8 mouse cellular contexts compared by ENCODE assay signal in the genomic region with DNA sequence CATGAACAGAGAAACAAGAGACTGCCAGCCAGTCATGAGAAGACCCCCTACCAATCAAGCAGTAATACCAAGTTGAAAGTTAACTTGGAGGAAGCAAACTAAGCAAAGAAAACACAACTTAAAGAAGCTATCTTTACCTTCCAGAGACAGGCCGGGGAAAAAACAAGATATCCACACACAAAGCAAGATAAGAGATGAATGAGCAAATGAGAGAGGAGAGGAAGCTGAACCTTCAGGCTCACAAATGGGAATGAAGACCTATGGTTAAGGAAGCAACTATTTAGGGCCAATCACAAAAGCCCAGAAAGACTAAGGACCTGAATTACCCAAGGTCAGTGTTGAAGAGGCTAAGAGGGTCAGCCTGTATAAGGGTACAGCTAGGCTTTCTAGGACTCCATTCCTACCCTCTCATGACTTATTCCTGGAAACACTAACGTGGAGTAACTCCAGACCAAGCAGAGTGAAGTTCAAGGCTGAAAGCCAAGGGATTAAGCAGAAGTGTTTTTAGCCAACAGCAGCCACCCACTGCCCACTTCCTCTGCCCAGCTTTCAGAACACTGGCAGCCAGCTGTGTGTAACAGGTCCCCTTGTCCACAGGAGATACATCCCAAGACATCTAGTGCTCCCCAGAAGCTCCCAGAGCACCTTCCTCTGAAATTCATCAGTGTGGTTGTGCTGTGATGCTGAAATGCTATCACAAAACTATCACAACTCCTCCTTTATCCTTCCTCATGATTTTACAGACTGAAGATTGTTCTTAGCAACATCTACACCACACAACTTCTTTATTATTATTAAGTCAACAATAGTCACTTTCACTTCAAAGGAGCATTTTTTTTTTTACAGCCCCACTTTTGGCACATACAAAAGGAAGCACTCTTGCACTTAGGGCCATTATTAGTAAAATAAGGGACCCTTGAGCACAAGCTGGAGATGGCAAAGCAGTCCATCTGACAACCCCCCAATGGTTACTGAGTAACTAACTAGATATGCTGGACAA. TPM values are rescaled to one million over a fixed set of nuclear protein-coding genes. Genes with fewer than 3 reads are reported as not detected.
DNase-seq lines count a peak whose midpoint lies in the region; ATAC-seq and TF ChIP-seq lines count a peak whose summit lies in the region.

No protein-coding gene starts in this region.

- WGBS in kidney, postnatal 0 days = 52% methylated on average over 2 of the region's 2 CpGs
- 81% methylated on average over 2 of the region's 2 CpGs for WGBS in kidney, embryonic 14.5 days
- 8% methylated on average over 2 of the region's 2 CpGs for WGBS in heart, embryonic 13.5 days

- H3K4me1 ChIP-seq in kidney, postnatal 0 days (replicated peaks; ENCODE audit: insufficient read depth, low read length) = 0 out of 2 replicates have a peak, but pooled peaks cover 12% of the 10 kb centered on the region
- peaks cover 21% of the 10 kb centered on the region for H3K4me1 ChIP-seq in kidney, embryonic 14.5 days (ENCODE audit: control insufficient read depth, insufficient read depth, low read length)
- peaks cover 48% of the 10 kb centered on the region for H3K4me1 ChIP-seq in heart, embryonic 13.5 days

- no peaks in the 10 kb centered on the region for H3K27me3 ChIP-seq in kidney, postnatal 0 days (ENCODE audit: insufficient read depth, low read length)
- no peaks in the 10 kb centered on the region for H3K27me3 ChIP-seq in kidney, embryonic 14.5 days (ENCODE audit: control insufficient read depth, insufficient read depth, low read length)
- no peaks in the 10 kb centered on the region for H3K27me3 ChIP-seq in heart, embryonic 13.5 days (replicated peaks)

- intact Hi-C loops in left cerebral cortex, postnatal 14 days (cut with DNase I) = loop anchor here (5.0 kb wide), 1 partner anchor 36 kb away; the partner anchor contains the start of gene Rpl5

- no peak overlapping the region for H3K27ac ChIP-seq in kidney, postnatal 0 days
- no peak overlapping the region for H3K27ac ChIP-seq in kidney, embryonic 14.5 days (ENCODE audit: low read depth, low read length)
- peak overlapping the region; percentile 59 for H3K27ac ChIP-seq in heart, embryonic 13.5 days (replicated peaks)

- H3K4me2 ChIP-seq in kidney, postnatal 0 days (ENCODE audit: low read length) = peak overlapping the region; percentile 19; the same call in 1 of the 2 replicates
- H3K4me2 ChIP-seq in kidney, embryonic 14.5 days (replicated peaks; ENCODE audit: low read depth, low read length) = no peak overlapping the region
- H3K4me2 ChIP-seq in heart, embryonic 13.5 days = peak overlapping the region; percentile 74

- ATAC-seq in kidney, postnatal 0 days (replicated peaks; ENCODE audit: low FRiP score, low read depth) = no peak
- no peak for ATAC-seq in kidney, embryonic 14.5 days (ENCODE audit: low FRiP score, low TSS enrichment)
- ATAC-seq in heart, embryonic 13.5 days (ENCODE audit: extremely low read depth, insufficient number of reproducible peaks, low FRiP score, low TSS enrichment) = no peak
- peak; percentile 75 for ATAC-seq in megakaryocyte, adult 5-6 weeks (ENCODE audit: poor library complexity, severe bottlenecking)

- H3K4me3 ChIP-seq in kidney, postnatal 0 days (replicated peaks; ENCODE audit: low read depth, low read length) = no peak overlapping the region
- no peak overlapping the region for H3K4me3 ChIP-seq in kidney, embryonic 14.5 days (ENCODE audit: low read length)
- peak overlapping the region; percentile 82 for H3K4me3 ChIP-seq in heart, embryonic 13.5 days

- no peaks in the 10 kb centered on the region for H3K9me3 ChIP-seq in kidney, postnatal 0 days (replicated peaks; ENCODE audit: low read length)
- H3K9me3 ChIP-seq in kidney, embryonic 14.5 days (ENCODE audit: control insufficient read depth, low read length) = no peaks in the 10 kb centered on the region
- H3K9me3 ChIP-seq in heart, embryonic 13.5 days = no peaks in the 10 kb centered on the region

- no peak overlapping the region for H3K9ac ChIP-seq in kidney, postnatal 0 days (ENCODE audit: low read depth, low read length)
- H3K9ac ChIP-seq in kidney, embryonic 14.5 days (ENCODE audit: low read depth, low read length) = no peak overlapping the region
- H3K9ac ChIP-seq in heart, embryonic 13.5 days = peak overlapping the region; percentile 19

- DNase-seq in kidney, postnatal 0 days (ENCODE audit: low spot score) = no peak
- DNase-seq in c-Kit-positive CD71-positive TER-119-negative erythroid progenitor cells, embryonic 14.5 days (ENCODE audit: low read depth) = peak; percentile 53
- DNase-seq in left cerebral cortex, postnatal 14 days (ENCODE audit: low spot score in 2 of 2) = no peak
- DNase-seq in cerebellum, adult 9-11 months = no peak
- DNase-seq in ovary, postnatal 36 days (ENCODE audit: low spot score) = no peak

- H3K36me3 ChIP-seq in kidney, postnatal 0 days (ENCODE audit: insufficient read depth, low read length) = no peaks in the 10 kb centered on the region
- H3K36me3 ChIP-seq in kidney, embryonic 14.5 days (ENCODE audit: control insufficient read depth, insufficient read depth, low read length) = no peaks in the 10 kb centered on the region
- H3K36me3 ChIP-seq in heart, embryonic 13.5 days = no peaks in the 10 kb centered on the region

- TF ChIP-seq CTCF in kidney, postnatal 0 days (IDR thresholded peaks at IDR 0.05; ENCODE audit: low read depth) = no peak

RNA-seq across cellular contexts. Expression of gene Evi5, which starts 8.5 kb away (rescaled TPM):
- polyA plus RNA-seq in kidney, postnatal 0 days (2015; fragmentation: Nextera tagmentation; extraction: Ambion mirVana) = 84.3 and 88.8 TPM in 2 replicates
- polyA plus RNA-seq in kidney, embryonic 14.5 days (2014; fragmentation: Nextera tagmentation; extraction: Ambion mirVana) = 65.6 and 74.6 TPM in 2 replicates
- 45.7 and 49.0 TPM in 2 replicates for polyA plus RNA-seq in heart, embryonic 13.5 days (2015; fragmentation: Nextera tagmentation; extraction: Ambion mirVana)
- 53.0 and 55.2 TPM in 2 replicates for total RNA-seq in megakaryocyte, adult 5-6 weeks (2015)
- total RNA-seq in megakaryocyte, adult 5-6 weeks (2017) = 43.8 and 44.6 TPM in 2 replicates
- total RNA-seq in left cerebral cortex, postnatal 14 days (2021) = 10 to 100 TPM; 65.6 to 73.0 TPM

RNA-seq across cellular contexts. Expression of gene Rpl5, which starts 33.9 kb away (rescaled TPM):
- 66.8 and 70.4 TPM in 2 replicates for polyA plus RNA-seq in kidney, postnatal 0 days (2015; fragmentation: Nextera tagmentation; extraction: Ambion mirVana)
- polyA plus RNA-seq in kidney, embryonic 14.5 days (2014; fragmentation: Nextera tagmentation; extraction: Ambion mirVana) = 85.7 and 92.5 TPM in 2 replicates
- polyA plus RNA-seq in heart, embryonic 13.5 days (2015; fragmentation: Nextera tagmentation; extraction: Ambion mirVana) = 49.9 and 50.8 TPM in 2 replicates
- 281 and 294 TPM in 2 replicates for total RNA-seq in megakaryocyte, adult 5-6 weeks (2015)
- total RNA-seq in megakaryocyte, adult 5-6 weeks (2017) = 116 and 124 TPM in 2 replicates
- total RNA-seq in left cerebral cortex, postnatal 14 days (2021) = 10 to 100 TPM; 82.2 to 89.6 TPM

RNA-seq across cellular contexts. Expression of gene Ube2d2b, which starts 36.5 kb away (rescaled TPM):
- polyA plus RNA-seq in kidney, postnatal 0 days (2015; fragmentation: Nextera tagmentation; extraction: Ambion mirVana) = 0.08 TPM in 1 of 2 replicates, not detected in the other
- polyA plus RNA-seq in kidney, embryonic 14.5 days (2014; fragmentation: Nextera tagmentation; extraction: Ambion mirVana) = 0.64 and 0.95 TPM in 2 replicates
- polyA plus RNA-seq in heart, embryonic 13.5 days (2015; fragmentation: Nextera tagmentation; extraction: Ambion mirVana) = 0.13 and 0.20 TPM in 2 replicates
- not detected in 2 replicates for total RNA-seq in megakaryocyte, adult 5-6 weeks (2015)
- total RNA-seq in megakaryocyte, adult 5-6 weeks (2017) = 0.07 TPM in 1 of 2 replicates, not detected in the other
- not detected for total RNA-seq in left cerebral cortex, postnatal 14 days (2021)
